16 mouse cellular contexts compared by ENCODE assay signal in the genomic region with DNA sequence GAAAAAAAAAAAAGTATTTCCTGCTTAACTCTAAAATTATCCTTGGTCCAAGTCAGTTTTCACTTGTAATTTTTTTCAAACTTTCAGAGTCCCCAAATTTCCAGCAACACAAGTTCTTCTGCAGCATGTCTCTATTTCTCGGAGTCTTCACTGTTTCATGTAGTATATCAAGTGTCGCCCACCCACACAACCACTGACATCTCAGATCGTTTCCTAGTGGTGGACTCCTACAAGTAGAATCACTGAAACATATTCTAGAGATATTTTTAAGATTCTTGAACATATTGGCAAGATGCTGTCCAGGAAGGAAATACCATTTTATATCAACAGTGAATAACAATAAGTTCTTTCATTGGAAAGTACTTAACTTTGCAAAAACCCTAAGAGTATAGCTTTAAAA.
"Had no signal": no experiment of that assay in that cellular context is flagged by ENCODE, and none has a peak within 500 bp of the region (broad histone marks: within the 10 kb centered on the region; RNA-seq: fewer than 3 reads in every experiment).

No protein-coding gene starts in this region.

- H3K27ac ChIP-seq: kidney, postnatal 0 days; layer of hippocampus, adult 2 months; left cerebral cortex, adult 2 months; liver, embryonic 13.5 days; stomach, postnatal 0 days had no signal

- H3K27me3 ChIP-seq: liver, embryonic 13.5 days had no signal

- H3K9ac ChIP-seq: liver, embryonic 13.5 days had no signal

- ATAC-seq: intestine, postnatal 0 days had no signal

- H3K36me3 ChIP-seq: liver, embryonic 13.5 days had no signal

- H3K4me1 ChIP-seq: liver, embryonic 13.5 days had no signal

- H3K9me3 ChIP-seq: liver, embryonic 13.5 days had no signal

- H3K4me2 ChIP-seq: liver, embryonic 13.5 days; midbrain, embryonic 11.5 days had no signal

- DNase-seq: kidney, adult 2 months; kidney, postnatal 25 days; layer of hippocampus, adult 9-11 months; liver, embryonic 13.5 days; lung, adult 2 months; lung, postnatal 14 days; lung, postnatal 4 days; midbrain, embryonic 14.5 days; thymus, adult 18-20 months; thymus, postnatal 36 days had no signal

- H3K4me3 ChIP-seq: layer of hippocampus, adult 2 months; left cerebral cortex, adult 2 months; liver, embryonic 13.5 days had no signal
